Mouse (Mus musculus) embryonic facial prominence, embryonic 12.5 days (tissue): ENCODE measurements around the gene Ddrgk1. TPM values are rescaled to one million over a fixed set of nuclear protein-coding genes. Genes with fewer than 3 reads are reported as not detected.

Experiments used
- ATAC-seq: fragments of 200-750 bp; cut with Nextera tagmentation; 2 replicates; pipeline ENCODE4 v1.8.0; 2017; ENCODE audit not compliant: insufficient number of reproducible peaks, insufficient read depth, low FRiP score, low TSS enrichment
- H3K27ac ChIP-seq: fragments of 300-500 bp; sonication (generic); 2 replicates; pipeline ENCODE4 v1.5.1; 2016; ENCODE audit warnings: mild to moderate bottlenecking
- H3K27me3 ChIP-seq: fragments of 300-500 bp; sonication (generic); 2 replicates; pipeline ENCODE4 v1.6.1; 2016; ENCODE audit warnings: mild to moderate bottlenecking, moderate library complexity
- H3K36me3 ChIP-seq: fragments of 300-500 bp; sonication (generic); 2 replicates; pipeline ENCODE4 v1.6.1; 2016; ENCODE audit warnings: mild to moderate bottlenecking
- H3K4me1 ChIP-seq: fragments of 300-500 bp; sonication (generic); 2 replicates; pipeline ENCODE4 v1.6.1; 2016
- H3K4me2 ChIP-seq: fragments of 300-500 bp; sonication (generic); replicated peaks from 2 replicates; pipeline ENCODE4 v1.6.1; 2016; ENCODE audit warnings: mild to moderate bottlenecking, moderate library complexity
- H3K4me3 ChIP-seq: fragments of 300-500 bp; sonication (generic); 2 replicates; pipeline ENCODE4 v1.5.1; 2016; ENCODE audit warnings: mild to moderate bottlenecking
- H3K9ac ChIP-seq: fragments of 300-500 bp; sonication (generic); 2 replicates; pipeline ENCODE4 v1.6.1; 2016; ENCODE audit warnings: mild to moderate bottlenecking, moderate library complexity
- H3K9me3 ChIP-seq: fragments of 300-500 bp; sonication (generic); 2 replicates; pipeline ENCODE4 v1.6.1; 2016; ENCODE audit warnings: mild to moderate bottlenecking, moderate library complexity
- WGBS: fragments of 180-500 bp; shearing (Covaris S2); methylation state at CpG from one replicate; pipeline ENCODE4 v1.1.7; 2016; 5-methylcytosine and 5-hydroxymethylcytosine counted together
- polyA plus RNA-seq: library from polyadenylated mRNA; unstranded; fragments of >200 nt; fragmentation: Nextera tagmentation; extraction: Ambion mirVana; gene quantifications from 2 replicates; pipeline ENCODE4 v1.2.1, GENCODE M21; 2016

Gene Ddrgk1
- polyA plus RNA-seq, 1 experiment from 2014 or later, result 58.3 TPM

GRCm38 (mm10) chr2:130681531-130681930 is 17.1 kb upstream of the Ddrgk1 start:
- Histone ChIP-seq H3K9me3 (no peaks in the 10 kb centered on the region), H3K4me2 (no peak overlapping the region), H3K36me3 (peaks cover 87% of the 10 kb centered on the region), H3K9ac (no peak overlapping the region), H3K27ac (no peak overlapping the region), H3K27me3 (no peaks in the 10 kb centered on the region), H3K4me1 (no peaks in the 10 kb centered on the region), H3K4me3 (no peak overlapping the region)
- no peak for ATAC-seq
- WGBS, result 85% methylated on average over 3 of the region's 3 CpGs

DNA sequence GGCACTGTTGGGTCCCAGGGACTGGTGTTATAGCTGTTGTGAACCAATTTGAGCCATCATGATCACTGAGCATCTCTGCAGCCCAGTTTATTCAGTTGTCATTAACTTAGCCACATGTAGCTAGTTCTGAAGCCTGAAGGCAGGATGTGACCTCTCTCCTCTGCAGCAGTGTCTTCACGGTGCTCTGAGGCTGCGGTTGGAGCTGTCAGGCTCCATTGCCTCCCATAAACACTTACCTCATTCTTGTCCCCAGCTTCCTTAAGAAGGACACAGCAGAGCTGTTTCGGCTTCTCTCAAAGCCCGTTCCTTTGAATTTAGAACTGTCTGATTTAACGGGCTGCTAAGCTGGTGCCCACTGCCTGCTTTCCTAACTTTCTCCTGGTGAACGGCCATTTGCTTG is 15.4 kb upstream of the Ddrgk1 start:
- Histone ChIP-seq H3K36me3 (peaks cover 97% of the 10 kb centered on the region), H3K9ac (no peak overlapping the region), H3K4me2 (no peak overlapping the region), H3K9me3 (no peaks in the 10 kb centered on the region), H3K27ac (no peak overlapping the region), H3K27me3 (no peaks in the 10 kb centered on the region), H3K4me3 (no peak overlapping the region), H3K4me1 (no peaks in the 10 kb centered on the region)
- WGBS, result 86% methylated on average over 6 of the region's 6 CpGs
- ATAC-seq, result no peak

DNA sequence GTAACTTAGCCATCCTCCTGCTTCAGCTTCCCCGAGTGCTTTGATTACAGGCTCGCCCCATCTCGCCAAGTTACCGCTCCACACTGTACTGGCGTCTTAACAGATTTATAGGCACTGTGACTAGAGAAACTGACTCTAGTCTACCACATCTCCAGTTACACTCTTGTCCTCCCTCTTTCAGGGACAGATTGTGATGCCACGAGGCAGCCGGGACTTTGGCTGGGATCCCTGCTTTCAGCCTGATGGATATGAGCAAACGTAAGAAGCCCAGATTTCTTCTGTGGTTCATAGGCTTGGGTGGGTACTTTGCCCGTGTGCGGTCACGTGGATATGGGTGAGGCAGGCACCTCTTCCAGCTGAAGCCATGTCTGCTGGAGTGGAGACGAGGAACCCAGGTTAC is 14.7 kb upstream of the Ddrgk1 start:
- Histone ChIP-seq H3K4me1 (no peaks in the 10 kb centered on the region), H3K36me3 (peaks cover 96% of the 10 kb centered on the region), H3K9ac (no peak overlapping the region), H3K27ac (no peak overlapping the region), H3K27me3 (no peaks in the 10 kb centered on the region), H3K4me3 (no peak overlapping the region), H3K9me3 (no peaks in the 10 kb centered on the region), H3K4me2 (no peak overlapping the region)
- ATAC-seq, result no peak
- 94% methylated on average over 12 of the region's 12 CpGs for WGBS

DNA sequence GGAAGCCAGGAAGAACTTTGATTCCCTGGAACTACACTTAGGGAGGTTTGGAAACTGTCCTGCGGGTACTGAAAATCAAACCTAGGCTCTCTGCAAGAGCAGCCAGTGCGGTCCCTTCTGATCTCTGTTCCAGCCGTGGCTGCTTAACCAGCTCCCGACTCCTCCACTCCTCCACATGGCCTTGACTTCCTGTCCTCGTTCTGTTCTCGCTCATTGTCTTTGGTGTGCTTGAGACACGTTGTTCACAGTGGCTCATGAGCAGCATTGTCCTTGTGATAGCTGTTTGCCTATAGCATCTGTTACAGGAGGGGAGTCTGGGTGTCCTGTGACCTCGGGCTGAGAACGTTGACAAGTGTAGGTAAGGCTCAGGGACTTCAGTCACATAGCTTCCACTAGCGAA is 12.8 kb upstream of the Ddrgk1 start:
- 88% methylated on average over 10 of the region's 10 CpGs for WGBS
- peaks cover 94% of the 10 kb centered on the region for H3K36me3 ChIP-seq
- no peak for ATAC-seq

DNA sequence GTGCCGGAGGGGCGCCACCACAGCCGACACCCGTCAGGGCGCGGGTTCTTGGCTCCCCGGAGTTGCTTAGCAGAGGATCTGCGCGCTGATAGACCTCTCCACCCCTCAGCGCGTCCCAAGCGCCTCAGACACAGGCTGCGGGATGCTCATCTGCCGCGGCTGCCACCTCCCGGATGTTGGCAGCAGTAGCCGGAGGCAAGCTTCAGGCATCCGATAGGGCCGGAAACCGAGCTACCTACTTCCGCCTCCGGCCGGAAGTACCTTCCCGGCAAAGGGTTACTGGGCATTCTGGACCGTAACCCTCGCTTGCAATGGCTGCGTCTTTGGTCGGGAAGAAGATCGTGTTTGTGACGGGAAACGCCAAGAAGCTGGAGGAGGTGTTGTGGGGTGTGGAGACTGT is 3.1 kb upstream of the Ddrgk1 start, which contains the start of gene Itpa:
Itpa (plus strand) TSS at position 52 of the 400 bp plus-strand sequence.
- peak within 1 kb of the TSS; percentile 89 for H3K4me2 ChIP-seq
- peak within 1 kb of the TSS; percentile 78 for H3K9ac ChIP-seq
- peak within 1 kb of the TSS; percentile 69 for H3K4me3 ChIP-seq
- H3K27me3 ChIP-seq, result no peaks in the 10 kb centered on the region
- H3K36me3 ChIP-seq, result peaks cover 15% of the 10 kb centered on the region
- H3K9me3 ChIP-seq, result no peaks in the 10 kb centered on the region
- H3K4me1 ChIP-seq, result peaks cover 23% of the 10 kb centered on the region
- H3K27ac ChIP-seq, result peak within 1 kb of the TSS; percentile 86
- ATAC-seq, result peak; percentile 16; the same call in 1 of the 2 replicates
- under 1% methylated on average over 31 of the region's 31 CpGs for WGBS

More for the DNA sequence above, 12.8 kb upstream of the Ddrgk1 start:
- Histone ChIP-seq H3K9ac (no peak overlapping the region), H3K27ac (no peak overlapping the region), H3K4me2 (no peak overlapping the region), H3K4me3 (no peak overlapping the region), H3K9me3 (no peaks in the 10 kb centered on the region), H3K27me3 (no peaks in the 10 kb centered on the region), H3K4me1 (no peaks in the 10 kb centered on the region)

- no peak overlapping the region for H3K27ac ChIP-seq
Observed at GRCm38 (mm10) chr2:130663342-130663741, 1.1 kb downstream of the Ddrgk1 start.

GRCm38 (mm10) chr2:130658530-130658929 is 5.9 kb downstream of the Ddrgk1 start:
- Histone ChIP-seq H3K4me3 (no peak overlapping the region), H3K27ac (no peak overlapping the region), H3K9me3 (no peaks in the 10 kb centered on the region), H3K36me3 (peaks cover 76% of the 10 kb centered on the region), H3K27me3 (no peaks in the 10 kb centered on the region), H3K9ac (no peak overlapping the region), H3K4me2 (no peak overlapping the region), H3K4me1 (peaks cover 5% of the 10 kb centered on the region)
- 95% methylated on average over 10 of the region's 10 CpGs for WGBS
- no peak for ATAC-seq

More at GRCm38 (mm10) chr2:130663342-130663741, 1.1 kb downstream of the Ddrgk1 start:
- Histone ChIP-seq H3K9me3 (no peaks in the 10 kb centered on the region), H3K4me1 (peaks cover 15% of the 10 kb centered on the region), H3K4me3 (peak overlapping the region; percentile 62), H3K27me3 (no peaks in the 10 kb centered on the region), H3K9ac (peak overlapping the region; percentile 78), H3K4me2 (peak overlapping the region; percentile 77), H3K36me3 (peaks cover 34% of the 10 kb centered on the region)
- ATAC-seq, result no peak
- 91% methylated on average over 11 of the region's 11 CpGs for WGBS

DNA sequence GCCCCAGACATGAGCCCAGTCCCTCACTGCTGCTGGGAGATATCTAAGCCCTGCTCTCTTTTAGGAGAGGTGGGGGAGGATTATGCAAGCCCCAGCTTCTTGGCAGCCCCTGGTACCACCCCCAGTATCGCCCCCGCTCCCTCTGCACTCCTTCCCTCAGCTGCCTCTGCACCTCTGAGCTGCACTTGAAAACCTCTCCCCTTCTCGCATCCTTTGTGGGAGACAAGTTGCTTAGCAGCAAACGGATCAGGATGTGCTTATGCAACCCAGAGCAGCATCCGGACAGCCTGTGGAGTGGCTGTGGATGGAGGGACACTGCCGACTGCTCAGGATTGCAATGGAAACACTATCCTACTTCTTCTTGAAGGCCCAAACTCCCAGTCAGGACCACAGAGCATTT is 6.9 kb downstream of the Ddrgk1 start:
- Histone ChIP-seq H3K27me3 (no peaks in the 10 kb centered on the region), H3K27ac (no peak overlapping the region), H3K4me2 (no peak overlapping the region), H3K4me3 (no peak overlapping the region), H3K36me3 (peaks cover 85% of the 10 kb centered on the region), H3K9me3 (no peaks in the 10 kb centered on the region), H3K4me1 (no peaks in the 10 kb centered on the region), H3K9ac (no peak overlapping the region)
- 78% methylated on average over 6 of the region's 6 CpGs for WGBS
- no peak for ATAC-seq

GRCm38 (mm10) chr2:130656536-130656935 is 7.9 kb downstream of the Ddrgk1 start:
- Histone ChIP-seq H3K4me1 (no peaks in the 10 kb centered on the region), H3K9ac (no peak overlapping the region), H3K36me3 (peaks cover 76% of the 10 kb centered on the region), H3K9me3 (no peaks in the 10 kb centered on the region), H3K27me3 (no peaks in the 10 kb centered on the region), H3K27ac (no peak overlapping the region), H3K4me2 (no peak overlapping the region), H3K4me3 (no peak overlapping the region)
- 93% methylated on average over 9 of the region's 9 CpGs for WGBS
- no peak for ATAC-seq

DNA sequence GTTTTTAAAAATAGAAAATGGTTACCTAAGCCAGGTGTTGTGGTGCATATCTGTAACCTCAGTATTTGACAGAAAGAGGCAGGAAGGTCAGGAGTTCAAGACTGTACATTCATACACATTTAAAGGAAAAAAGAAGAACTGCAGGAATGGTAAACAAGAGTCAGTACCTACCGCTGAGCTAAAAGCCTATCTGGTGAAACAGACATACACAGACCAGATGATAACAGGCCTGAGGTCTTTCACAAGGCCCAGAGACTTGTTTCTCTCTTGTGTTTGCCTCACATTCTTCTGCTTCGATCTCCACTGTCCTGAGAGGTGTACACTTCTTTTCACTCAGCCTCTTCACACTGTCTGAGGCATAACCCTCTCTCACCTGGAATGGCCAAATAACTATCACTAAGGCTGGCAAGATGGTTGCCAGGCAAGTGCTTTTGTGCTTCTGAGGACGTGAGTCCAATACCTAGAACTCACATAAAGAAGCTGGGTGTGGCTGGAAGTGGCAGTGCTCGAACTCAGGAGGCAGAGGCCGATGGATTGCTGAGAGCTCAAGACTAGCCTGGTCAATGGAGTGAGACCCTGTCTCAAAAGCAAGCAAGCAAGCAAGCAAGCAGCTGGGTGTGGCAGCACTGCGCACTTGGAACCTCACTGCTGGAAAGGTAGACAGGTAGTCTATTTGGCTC is 8.7 kb downstream of the Ddrgk1 start:
- Histone ChIP-seq H3K9ac (no peak overlapping the region), H3K4me3 (no peak overlapping the region), H3K36me3 (peaks cover 71% of the 10 kb centered on the region), H3K27ac (no peak overlapping the region), H3K4me2 (no peak overlapping the region), H3K4me1 (no peaks in the 10 kb centered on the region), H3K9me3 (no peaks in the 10 kb centered on the region), H3K27me3 (no peaks in the 10 kb centered on the region)
- 91% methylated on average over 6 of the region's 6 CpGs for WGBS
- no peak for ATAC-seq

DNA sequence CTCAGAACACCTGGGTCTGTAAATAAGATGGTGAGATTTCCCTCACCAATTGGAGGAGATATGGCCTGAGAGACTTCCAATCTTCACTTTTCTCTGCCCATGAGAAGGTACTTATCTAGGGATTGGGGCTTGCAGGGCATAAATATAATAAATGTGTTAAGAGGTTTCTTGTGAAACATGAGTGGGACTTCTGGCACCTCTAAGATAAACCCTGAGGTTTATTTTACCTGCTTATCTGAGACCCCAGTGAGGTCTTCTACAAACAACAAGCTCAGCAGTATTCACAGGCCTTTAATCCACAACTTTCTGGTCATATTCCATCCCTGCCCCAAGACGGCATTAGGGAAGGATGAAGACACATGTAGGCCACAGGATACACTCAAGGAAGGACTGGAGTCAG is 10.7 kb downstream of the Ddrgk1 start:
- no peaks in the 10 kb centered on the region for H3K4me1 ChIP-seq
- no peak for ATAC-seq
- peaks cover 63% of the 10 kb centered on the region for H3K36me3 ChIP-seq
- H3K4me2 ChIP-seq, result no peak overlapping the region
- H3K9ac ChIP-seq, result no peak overlapping the region
- H3K9me3 ChIP-seq, result no peaks in the 10 kb centered on the region
- no peak overlapping the region for H3K27ac ChIP-seq
- WGBS, result 78% methylated on average over 1 of the region's 1 CpGs
- H3K4me3 ChIP-seq, result no peak overlapping the region
- no peaks in the 10 kb centered on the region for H3K27me3 ChIP-seq

DNA sequence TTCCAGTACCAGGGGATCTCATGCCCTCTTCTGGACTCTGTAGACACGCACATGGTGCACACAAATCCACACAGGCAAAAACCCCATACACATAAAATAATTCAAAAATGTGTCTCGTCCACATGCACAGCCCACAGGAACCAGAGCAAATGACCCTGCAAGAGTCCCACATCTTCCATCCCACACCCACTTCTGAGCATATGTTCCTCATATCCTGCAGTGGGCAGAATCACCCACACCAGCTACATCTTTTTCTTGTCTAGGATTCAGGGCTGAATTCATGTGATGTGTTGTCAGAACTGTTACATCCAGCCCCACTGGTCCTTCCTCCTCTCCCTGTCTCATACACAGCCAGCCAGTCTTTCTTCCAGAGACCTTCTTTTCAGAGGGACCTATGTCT is 11.2 kb downstream of the Ddrgk1 start:
- Histone ChIP-seq H3K36me3 (peaks cover 59% of the 10 kb centered on the region), H3K9ac (no peak overlapping the region), H3K4me3 (no peak overlapping the region), H3K27me3 (no peaks in the 10 kb centered on the region), H3K4me2 (no peak overlapping the region), H3K9me3 (no peaks in the 10 kb centered on the region), H3K4me1 (no peaks in the 10 kb centered on the region), H3K27ac (no peak overlapping the region)
- WGBS, result 94% methylated on average over 2 of the region's 2 CpGs
- ATAC-seq, result no peak
